Mouse (Mus musculus) monocyte, adult 2 months (primary cell): ENCODE measurements around the gene Tk2.
A peak's percentile ranks its signal among the peaks of the same experiment; 100 is the strongest.
"Not testable (repeated sequence)": the region's sequence is repeated elsewhere in the genome, so short reads cannot be mapped to it uniquely, and the experiment has no call there.

Experiments used
- DNase-seq, 2 experiments: peaks; one replicate each; pipeline ENCODE4 v3.0.0; 2022; ENCODE audit warnings: low spot score in 2 of 2, low read depth in 1 of 2

The Tk2 gene

GRCm38 (mm10) chr8:104248276-104248675 is at the start of gene Tk2:
Gene Tk2, minus strand, starts transcription at chr8:104248558.
- DNase-seq, result peak; percentile 20 to 53

GRCm38 (mm10) chr8:104294396-104294795 is 46.0 kb upstream of the Tk2 start:
- no peak for DNase-seq

- not testable (repeated sequence) for DNase-seq
Measured at GRCm38 (mm10) chr8:104293081-104293480, 44.7 kb upstream of the Tk2 start, which contains the start of gene Cmtm2a. Gene Cmtm2a, minus strand, starts transcription at chr8:104293181.

- no peak for DNase-seq
Measured at GRCm38 (mm10) chr8:104268937-104269440, 20.6 kb upstream of the Tk2 start.

GRCm38 (mm10) chr8:104268368-104268767 is 20.0 kb upstream of the Tk2 start:
- no peak for DNase-seq

- not testable (repeated sequence) for DNase-seq
Measured at GRCm38 (mm10) chr8:104264271-104264935, 16.0 kb upstream of the Tk2 start.

- DNase-seq, result not testable (repeated sequence)
Measured at GRCm38 (mm10) chr8:104261802-104262201, 13.4 kb upstream of the Tk2 start.

- peak in 1 of 2 experiments; percentile 39 for DNase-seq
Measured at GRCm38 (mm10) chr8:104253016-104253415, 4.7 kb upstream of the Tk2 start.

GRCm38 (mm10) chr8:104251461-104251860 is 3.1 kb upstream of the Tk2 start:
- no peak for DNase-seq

- DNase-seq, result peak; percentile 20 to 63
Measured at GRCm38 (mm10) chr8:104250439-104251367, 2.3 kb upstream of the Tk2 start, which contains the start of gene Cklf. Gene Cklf, plus strand, starts transcription at chr8:104250861.

- no peak for DNase-seq
Measured at GRCm38 (mm10) chr8:104249442-104249996, 1.2 kb upstream of the Tk2 start.

GRCm38 (mm10) chr8:104247908-104248275 is 466 bp downstream of the Tk2 start:
- DNase-seq, result no peak

- peak; percentile 48 to 71 for DNase-seq
Measured at GRCm38 (mm10) chr8:104247054-104247907, 1.1 kb downstream of the Tk2 start.

GRCm38 (mm10) chr8:104246621-104247020 is 1.7 kb downstream of the Tk2 start:
- DNase-seq, result no peak

- no peak for DNase-seq
Measured at GRCm38 (mm10) chr8:104242038-104242644, 6.2 kb downstream of the Tk2 start.

- peak in 1 of 2 experiments; percentile 24 for DNase-seq
Measured at GRCm38 (mm10) chr8:104239418-104239861, 8.9 kb downstream of the Tk2 start.

- no peak for DNase-seq
Measured at GRCm38 (mm10) chr8:104234573-104234972, 13.8 kb downstream of the Tk2 start.

GRCm38 (mm10) chr8:104232919-104233318 is 15.4 kb downstream of the Tk2 start:
- peak in 1 of 2 experiments; percentile 46 for DNase-seq

- DNase-seq, result no peak
Measured at GRCm38 (mm10) chr8:104232039-104232438, 16.3 kb downstream of the Tk2 start.

GRCm38 (mm10) chr8:104230377-104230776 is 18.0 kb downstream of the Tk2 start:
- DNase-seq, result no peak
